Mouse (Mus musculus): ENCODE data around the gene Serinc2. TPM values are rescaled to one million over a fixed set of nuclear protein-coding genes. Genes with fewer than 3 reads are reported as not detected.
"Not testable (repeated sequence)": the region's sequence is repeated elsewhere in the genome, so short reads cannot be mapped to it uniquely, and the experiment has no call there.

Gene Serinc2
- polyA plus RNA-seq, 1 experiment = not detected

- peaks cover 61% of the 10 kb centered on the region for H3K4me1 ChIP-seq (ENCODE audit: control insufficient read depth)
- H3K9me3 ChIP-seq (ENCODE audit: control insufficient read depth, low read length) = no peaks in the 10 kb centered on the region
- H3K36me3 ChIP-seq (ENCODE audit: control insufficient read depth) = peaks cover 7% of the 10 kb centered on the region; the same call in 1 of the 2 replicates
- H3K4me3 ChIP-seq (replicated peaks) = peak overlapping the region; percentile 66
- peak; percentile 76 for TF ChIP-seq TAL1 (IDR thresholded peaks at IDR 0.05; ENCODE audit: low read length)
- peak; percentile 62; the same call in 1 of the 2 replicates for TF ChIP-seq GATA1 (IDR thresholded peaks at IDR 0.05; ENCODE audit: low read length)
- H3K27me3 ChIP-seq (ENCODE audit: control insufficient read depth) = peaks cover 13% of the 10 kb centered on the region
These were observed 26.4 kb downstream of the Serinc2 start for GRCm38 (mm10) chr4:130252441-130253157.

GRCm38 (mm10) chr4:130251763-130252162 lies 27.2 kb downstream of the Serinc2 start:
- H3K4me1 ChIP-seq (ENCODE audit: control insufficient read depth) = peaks cover 62% of the 10 kb centered on the region
- peak overlapping the region; percentile 66 for H3K4me3 ChIP-seq (replicated peaks)
- H3K27me3 ChIP-seq (ENCODE audit: control insufficient read depth) = peaks cover 20% of the 10 kb centered on the region
- peaks cover 7% of the 10 kb centered on the region; the same call in 1 of the 2 replicates for H3K36me3 ChIP-seq (ENCODE audit: control insufficient read depth)
- H3K9me3 ChIP-seq (ENCODE audit: control insufficient read depth, low read length) = no peaks in the 10 kb centered on the region
- TF ChIP-seq TAL1 (IDR thresholded peaks at IDR 0.05; ENCODE audit: low read length) = no peak
- no peak for TF ChIP-seq GATA1 (IDR thresholded peaks at IDR 0.05; ENCODE audit: low read length)

GRCm38 (mm10) chr4:130251172-130251705 lies 27.8 kb downstream of the Serinc2 start:
- Histone ChIP-seq H3K4me3 (replicated peaks) (peak overlapping the region; percentile 66), H3K27me3 (ENCODE audit: control insufficient read depth) (peaks cover 23% of the 10 kb centered on the region), H3K4me1 (ENCODE audit: control insufficient read depth) (peaks cover 65% of the 10 kb centered on the region), H3K9me3 (ENCODE audit: control insufficient read depth, low read length) (no peaks in the 10 kb centered on the region), H3K36me3 (ENCODE audit: control insufficient read depth) (peaks cover 7% of the 10 kb centered on the region; the same call in 1 of the 2 replicates)
- TF ChIP-seq TAL1 (IDR thresholded peaks at IDR 0.05; ENCODE audit: low read length) (no peak), GATA1 (IDR thresholded peaks at IDR 0.05; ENCODE audit: low read length) (no peak)

- peaks cover 6% of the 10 kb centered on the region; the same call in 1 of the 2 replicates for H3K9me3 ChIP-seq (ENCODE audit: control insufficient read depth, low read length)
- peaks cover 28% of the 10 kb centered on the region for H3K27me3 ChIP-seq (ENCODE audit: control insufficient read depth)
- no peak overlapping the region for H3K4me3 ChIP-seq (replicated peaks)
- peaks cover 7% of the 10 kb centered on the region; the same call in 1 of the 2 replicates for H3K36me3 ChIP-seq (ENCODE audit: control insufficient read depth)
- peaks cover 68% of the 10 kb centered on the region for H3K4me1 ChIP-seq (ENCODE audit: control insufficient read depth)
- TF ChIP-seq TAL1 (IDR thresholded peaks at IDR 0.05; ENCODE audit: low read length) (no peak), GATA1 (IDR thresholded peaks at IDR 0.05; ENCODE audit: low read length) (no peak)
These were observed 30.4 kb downstream of the Serinc2 start for GRCm38 (mm10) chr4:130248636-130249035.

- Histone ChIP-seq H3K27me3 (ENCODE audit: control insufficient read depth) (peaks cover 28% of the 10 kb centered on the region), H3K36me3 (ENCODE audit: control insufficient read depth) (peaks cover under 1% of the 10 kb centered on the region; the same call in 1 of the 2 replicates), H3K9me3 (ENCODE audit: control insufficient read depth, low read length) (peaks cover 6% of the 10 kb centered on the region; the same call in 1 of the 2 replicates), H3K4me1 (ENCODE audit: control insufficient read depth) (peaks cover 67% of the 10 kb centered on the region), H3K4me3 (replicated peaks) (no peak overlapping the region)
- TF ChIP-seq TAL1 (IDR thresholded peaks at IDR 0.05; ENCODE audit: low read length) (no peak), GATA1 (IDR thresholded peaks at IDR 0.05; ENCODE audit: low read length) (no peak)
These were observed 32.9 kb downstream of the Serinc2 start for GRCm38 (mm10) chr4:130246132-130246531.

- TF ChIP-seq TAL1 (IDR thresholded peaks at IDR 0.05; ENCODE audit: low read length) (no peak), GATA1 (IDR thresholded peaks at IDR 0.05; ENCODE audit: low read length) (peak; percentile 61)
- Histone ChIP-seq H3K4me1 (ENCODE audit: control insufficient read depth) (peaks cover 60% of the 10 kb centered on the region), H3K4me3 (replicated peaks) (peak overlapping the region; percentile 56)
These were observed 34.3 kb downstream of the Serinc2 start for GRCm38 (mm10) chr4:130244749-130245148.

GRCm38 (mm10) chr4:130243621-130244020 lies 35.4 kb downstream of the Serinc2 start:
- H3K9me3 ChIP-seq (ENCODE audit: control insufficient read depth, low read length); H3K36me3 ChIP-seq (ENCODE audit: control insufficient read depth): not testable (repeated sequence)
- Histone ChIP-seq H3K4me1 (ENCODE audit: control insufficient read depth) (peaks cover 60% of the 10 kb centered on the region), H3K4me3 (replicated peaks) (peak overlapping the region; percentile 52), H3K27me3 (ENCODE audit: control insufficient read depth) (peaks cover 28% of the 10 kb centered on the region)

More at GRCm38 (mm10) chr4:130244749-130245148, 34.3 kb downstream of the Serinc2 start:
- Histone ChIP-seq H3K9me3 (ENCODE audit: control insufficient read depth, low read length) (peaks cover 6% of the 10 kb centered on the region; the same call in 1 of the 2 replicates), H3K27me3 (ENCODE audit: control insufficient read depth) (peaks cover 26% of the 10 kb centered on the region), H3K36me3 (ENCODE audit: control insufficient read depth) (no peaks in the 10 kb centered on the region)

GRCm38 (mm10) chr4:130242956-130243355 lies 36.0 kb downstream of the Serinc2 start:
- no peaks in the 10 kb centered on the region for H3K36me3 ChIP-seq (ENCODE audit: control insufficient read depth)
- peaks cover 60% of the 10 kb centered on the region for H3K4me1 ChIP-seq (ENCODE audit: control insufficient read depth)
- H3K9me3 ChIP-seq (ENCODE audit: control insufficient read depth, low read length) = peaks cover 6% of the 10 kb centered on the region; the same call in 1 of the 2 replicates
- peak overlapping the region; percentile 58 for H3K4me3 ChIP-seq (replicated peaks)
- H3K27me3 ChIP-seq (ENCODE audit: control insufficient read depth) = peaks cover 28% of the 10 kb centered on the region
- no peak for TF ChIP-seq TAL1 (IDR thresholded peaks at IDR 0.05; ENCODE audit: low read length)
- TF ChIP-seq GATA1 (IDR thresholded peaks at IDR 0.05; ENCODE audit: low read length) = peak; percentile 51

- H3K9me3 ChIP-seq (ENCODE audit: control insufficient read depth, low read length) = peaks cover 6% of the 10 kb centered on the region; the same call in 1 of the 2 replicates
- no peaks in the 10 kb centered on the region for H3K36me3 ChIP-seq (ENCODE audit: control insufficient read depth)
- H3K4me3 ChIP-seq (replicated peaks) = no peak overlapping the region
- H3K27me3 ChIP-seq (ENCODE audit: control insufficient read depth) = peaks cover 8% of the 10 kb centered on the region
- TF ChIP-seq TAL1 (IDR thresholded peaks at IDR 0.05; ENCODE audit: low read length) (no peak), GATA1 (IDR thresholded peaks at IDR 0.05; ENCODE audit: low read length) (no peak)
- H3K4me1 ChIP-seq (ENCODE audit: control insufficient read depth) = peaks cover 48% of the 10 kb centered on the region
These were observed 38.3 kb downstream of the Serinc2 start for GRCm38 (mm10) chr4:130240695-130241094.
